ENCODE assay signal across 23 mouse cellular contexts in the genomic region with DNA sequence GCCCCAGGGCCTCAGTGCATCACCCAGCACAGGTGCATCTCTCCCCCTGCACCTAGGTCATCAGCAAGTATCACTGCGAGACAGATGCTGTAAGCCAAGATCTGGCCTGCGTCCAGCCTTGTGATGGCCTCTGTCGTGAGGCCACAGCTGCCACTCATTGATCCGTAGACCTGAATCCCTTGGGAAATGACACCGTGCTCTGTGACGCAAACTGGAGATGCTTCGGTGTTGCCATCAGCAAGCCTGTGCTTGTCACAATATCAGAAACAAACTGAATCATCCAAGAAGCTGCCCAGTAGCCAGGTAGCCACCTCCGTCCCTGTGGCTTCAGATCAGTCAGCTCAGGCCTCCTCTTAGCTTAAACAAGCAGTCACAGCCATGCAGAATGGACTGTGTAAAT.
"Had no signal": no experiment of that assay in that cellular context is flagged by ENCODE, and none has a peak within 500 bp of the region (broad histone marks: within the 10 kb centered on the region; RNA-seq: fewer than 3 reads in every experiment).

No protein-coding gene starts in this region.

- DNase-seq: kidney, adult 11 months; kidney, adult 8-10 months; kidney, postnatal 10 days; kidney, postnatal 36 days; layer of hippocampus, postnatal 36 days; left cerebral cortex, postnatal 4 days; lung, adult 2 months; lung, postnatal 14 days; lung, postnatal 4 days; right cerebral cortex, adult 18-20 months; right cerebral cortex, postnatal 14 days; right cerebral cortex, postnatal 4 days; thymus, postnatal 25 days had no signal

- H3K27ac ChIP-seq: kidney, embryonic 15.5 days; left cerebral cortex, adult 2 months; limb, embryonic 12.5 days; limb, embryonic 15.5 days; liver, embryonic 12.5 days; liver, embryonic 15.5 days; midbrain, embryonic 12.5 days; neural tube, embryonic 13.5 days; stomach, embryonic 15.5 days had no signal

- H3K36me3 ChIP-seq: stomach, embryonic 15.5 days had no signal

- H3K9ac ChIP-seq: kidney, embryonic 15.5 days; limb, embryonic 12.5 days; limb, embryonic 15.5 days; liver, embryonic 12.5 days; liver, embryonic 15.5 days; midbrain, embryonic 12.5 days; neural tube, embryonic 13.5 days; stomach, embryonic 15.5 days had no signal

- H3K4me3 ChIP-seq: kidney, embryonic 15.5 days; left cerebral cortex, adult 2 months; limb, embryonic 12.5 days; limb, embryonic 15.5 days; liver, embryonic 12.5 days; liver, embryonic 15.5 days; midbrain, embryonic 12.5 days; neural tube, embryonic 13.5 days; stomach, embryonic 15.5 days had no signal

- ATAC-seq: liver, embryonic 12.5 days; midbrain, embryonic 16.5 days had no signal

- H3K9me3 ChIP-seq: kidney, embryonic 15.5 days; limb, embryonic 12.5 days; limb, embryonic 15.5 days; liver, embryonic 12.5 days; liver, embryonic 15.5 days; midbrain, embryonic 12.5 days; neural tube, embryonic 13.5 days; stomach, embryonic 15.5 days had no signal

- H3K4me2 ChIP-seq: kidney, embryonic 15.5 days; limb, embryonic 12.5 days; limb, embryonic 15.5 days; liver, embryonic 12.5 days; liver, embryonic 15.5 days; midbrain, embryonic 12.5 days; neural tube, embryonic 13.5 days; stomach, embryonic 15.5 days had no signal

- H3K27me3 ChIP-seq: kidney, embryonic 15.5 days; limb, embryonic 12.5 days; limb, embryonic 15.5 days; liver, embryonic 12.5 days; liver, embryonic 15.5 days; midbrain, embryonic 12.5 days; neural tube, embryonic 13.5 days; stomach, embryonic 15.5 days had no signal

- H3K4me1 ChIP-seq: kidney, embryonic 15.5 days; limb, embryonic 12.5 days; limb, embryonic 15.5 days; liver, embryonic 12.5 days; liver, embryonic 15.5 days; midbrain, embryonic 12.5 days; stomach, embryonic 15.5 days had no signal
